Mouse (Mus musculus): Measurements from ENCODE around the gene Ccm2.

Gene Ccm2

DNA sequence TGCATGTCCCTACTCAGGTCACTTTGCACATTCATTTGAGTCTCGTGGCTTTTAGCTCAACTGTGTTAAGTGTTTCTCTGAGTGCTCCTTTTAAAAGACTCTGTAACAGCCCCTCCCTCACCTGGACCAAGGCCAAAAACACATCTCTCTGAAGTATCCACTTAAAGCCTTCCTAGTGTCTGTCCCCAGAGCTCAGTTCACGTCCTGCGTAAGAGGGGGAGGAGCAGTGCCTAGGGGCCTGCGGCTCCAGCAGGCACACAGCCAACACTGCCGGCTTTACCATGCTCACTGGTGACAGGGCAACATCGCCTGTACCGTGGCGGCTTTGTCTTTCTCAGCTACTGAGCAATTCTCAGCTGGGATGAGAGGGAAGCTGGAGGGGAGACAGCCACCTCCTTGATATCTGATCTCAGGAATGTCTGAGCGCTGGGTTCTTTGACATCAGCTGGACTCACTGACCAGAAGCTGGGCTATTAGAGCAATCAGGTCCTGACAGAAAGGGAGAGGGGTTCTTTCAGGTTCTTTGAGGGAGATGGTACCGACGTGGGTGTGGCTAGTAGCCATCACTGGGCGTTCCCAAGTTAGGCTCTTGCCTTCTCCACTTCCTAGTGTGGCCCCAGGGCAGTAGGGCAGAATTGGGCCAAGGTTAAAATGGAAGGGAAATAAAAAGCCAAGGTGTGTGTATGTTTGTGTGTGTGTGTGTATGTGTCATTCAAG, 57.4 kb downstream of the Ccm2 start:
- no peak for DNase-seq (ENCODE audit: low read depth)

DNA sequence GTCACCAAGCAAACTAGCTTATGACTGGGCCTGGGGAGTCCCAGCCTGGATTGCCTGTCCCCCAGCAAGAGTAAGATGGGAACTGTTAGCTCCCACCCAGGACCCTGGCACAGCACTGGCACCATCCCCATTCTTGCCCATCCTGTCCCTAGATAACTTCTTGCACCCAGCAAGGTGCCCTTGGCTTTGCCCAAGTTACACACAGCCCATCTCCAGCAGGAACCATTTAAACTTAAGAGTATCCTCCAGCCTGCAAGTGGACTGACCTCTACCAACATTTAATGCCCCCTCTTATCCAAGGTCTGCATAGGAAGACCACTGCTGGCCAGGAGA, 57.9 kb downstream of the Ccm2 start:
- DNase-seq (ENCODE audit: low read depth): no peak

DNA sequence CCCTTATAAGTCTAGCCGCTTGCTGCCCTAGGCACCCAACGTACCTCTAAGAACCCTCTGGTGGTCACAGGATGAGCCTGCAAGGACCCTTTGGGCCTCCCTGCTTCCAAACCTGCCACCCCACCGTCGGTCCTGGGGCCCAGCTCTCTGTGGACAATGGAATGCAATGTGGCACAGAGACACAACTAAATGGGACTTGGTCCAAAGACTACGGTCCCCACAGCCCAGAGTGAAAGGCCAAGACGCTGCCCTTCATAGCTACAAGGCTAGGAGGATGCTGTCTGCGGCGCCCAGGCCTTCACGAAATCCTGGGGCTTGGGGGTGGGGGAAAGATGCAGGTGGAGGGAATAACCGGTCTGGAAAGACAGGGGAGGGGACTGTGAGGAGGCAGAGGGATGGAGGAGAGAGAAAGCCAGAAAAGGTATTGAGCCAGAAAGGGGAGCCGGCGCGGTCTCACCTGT, 58.4 kb downstream of the Ccm2 start:
- peak; percentile 28 for DNase-seq (ENCODE audit: low read depth)

DNA sequence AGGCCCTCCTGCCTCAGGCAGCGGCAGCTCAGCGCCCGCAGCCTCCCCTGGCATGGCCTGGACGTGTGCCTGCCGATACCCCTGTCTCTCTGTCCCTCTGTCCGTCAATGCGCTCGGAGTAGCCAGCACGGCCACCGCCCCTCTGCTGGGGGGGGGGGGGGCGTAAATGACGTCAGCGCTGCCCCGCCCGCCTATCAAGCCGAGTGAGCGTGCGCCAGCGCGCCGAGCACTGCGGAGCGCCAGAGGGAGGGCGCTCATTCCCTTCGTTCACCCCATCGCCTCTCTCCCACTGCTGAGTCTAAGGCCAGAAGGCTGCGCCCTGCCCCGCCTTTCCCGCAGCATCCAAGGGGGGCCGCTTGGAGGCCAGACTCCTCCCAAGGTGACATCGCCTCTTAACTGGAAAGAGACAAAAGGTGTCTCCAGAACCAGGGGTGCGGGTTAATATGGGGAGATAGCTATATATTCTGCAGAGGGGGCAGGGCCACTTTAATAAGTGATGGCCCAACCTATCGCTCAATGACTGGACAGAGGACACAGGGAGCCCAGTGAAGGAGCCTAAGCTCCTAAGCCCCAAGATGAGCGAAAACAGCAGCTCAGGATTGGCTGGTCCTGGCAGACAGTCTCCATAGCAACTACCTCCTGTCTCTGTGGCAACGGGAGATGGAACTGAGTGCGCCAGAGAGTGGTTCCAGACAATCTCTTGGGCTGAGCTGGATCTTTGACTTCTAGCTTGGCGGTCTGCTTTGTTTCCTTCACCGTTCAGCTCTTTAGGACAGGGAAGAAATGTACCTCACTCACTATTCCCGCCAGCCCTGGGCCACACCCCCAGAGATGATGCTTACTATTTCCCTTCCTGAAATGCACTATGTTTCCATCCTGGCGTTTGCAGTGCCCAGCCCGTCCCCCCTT, 59.1 kb downstream of the Ccm2 start, which contains the start of gene Nacad:
Gene Nacad, minus strand, starts transcription at position 563 of the 909 bp plus-strand sequence.
- peak; percentile 57 for DNase-seq (ENCODE audit: low read depth)

GRCm38 (mm10) chr11:6615250-6616205, 68.8 kb downstream of the Ccm2 start:
- DNase-seq (ENCODE audit: low read depth): no peak

DNA sequence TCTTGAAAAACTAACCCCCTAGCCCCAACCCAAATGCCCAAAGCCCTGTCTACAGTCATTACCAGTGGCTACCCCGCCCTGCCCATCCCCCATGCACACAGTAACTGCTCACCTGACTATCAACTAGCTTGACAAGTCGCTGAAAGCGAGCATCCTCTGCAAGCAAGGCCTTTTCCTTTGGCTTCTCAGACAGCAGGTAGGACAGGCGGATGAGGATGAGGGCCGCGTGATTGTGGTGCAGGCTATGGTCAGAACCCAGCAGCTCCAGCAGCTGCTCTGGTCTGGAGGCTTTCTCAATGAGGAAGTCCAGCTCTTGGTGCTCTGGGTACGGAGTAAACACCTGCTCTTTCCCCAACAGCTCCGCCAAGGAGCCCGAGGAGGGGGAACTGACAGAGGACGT, 77.0 kb downstream of the Ccm2 start:
- DNase-seq (ENCODE audit: low read depth): no peak

GRCm38 (mm10) chr11:6624619-6625382, 78.1 kb downstream of the Ccm2 start:
- DNase-seq (ENCODE audit: low read depth): no peak

- peak; percentile 99 for DNase-seq (ENCODE audit: low read depth)
Observed at GRCm38 (mm10) chr11:6625478-6626387, 79.0 kb downstream of the Ccm2 start, which contains the start of gene Tbrg4. Gene Tbrg4, minus strand, starts transcription at chr11:6626067.

DNA sequence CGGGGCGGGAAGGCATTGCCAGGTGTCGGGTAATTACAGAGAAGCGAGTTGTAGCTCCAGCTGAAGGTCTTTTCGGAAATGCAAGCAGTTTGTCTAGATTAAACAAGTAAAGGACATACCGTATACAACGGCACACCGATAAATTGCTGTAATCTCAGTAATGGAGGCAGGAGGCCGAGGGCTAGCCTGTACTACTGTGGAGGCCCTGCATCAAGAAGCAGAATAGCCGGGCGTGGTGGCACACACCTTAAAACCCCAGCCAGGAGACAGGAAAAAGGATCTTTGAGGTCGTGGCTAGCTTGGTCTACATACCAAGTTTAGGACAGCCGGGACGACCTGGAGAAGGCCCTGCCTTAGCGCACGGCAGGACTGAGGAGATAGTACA, 79.7 kb downstream of the Ccm2 start:
- no peak for DNase-seq (ENCODE audit: low read depth)

GRCm38 (mm10) chr11:6627731-6628130, 81.0 kb downstream of the Ccm2 start:
- no peak for DNase-seq (ENCODE audit: low read depth)

DNA sequence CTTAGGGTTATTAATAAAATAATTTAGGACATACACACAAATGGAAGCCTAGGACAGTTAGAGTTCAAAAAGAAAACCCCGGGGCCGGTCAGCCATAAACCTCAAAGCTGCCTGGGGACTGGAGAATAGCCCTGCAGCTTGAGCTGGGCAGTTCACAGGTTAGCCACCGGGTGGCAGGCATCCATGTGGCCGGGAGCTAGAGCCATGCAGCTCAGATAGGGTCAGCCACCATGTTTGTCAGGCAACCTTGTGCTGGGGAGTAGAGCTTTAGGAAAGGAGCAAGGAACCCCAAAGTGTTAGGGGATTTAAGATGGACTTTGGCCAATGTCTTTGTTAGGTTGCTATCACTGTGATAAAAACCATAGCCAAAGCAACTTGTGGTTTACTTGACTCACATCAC, 81.9 kb downstream of the Ccm2 start:
- peak; percentile 77 for DNase-seq (ENCODE audit: low read depth)

DNA sequence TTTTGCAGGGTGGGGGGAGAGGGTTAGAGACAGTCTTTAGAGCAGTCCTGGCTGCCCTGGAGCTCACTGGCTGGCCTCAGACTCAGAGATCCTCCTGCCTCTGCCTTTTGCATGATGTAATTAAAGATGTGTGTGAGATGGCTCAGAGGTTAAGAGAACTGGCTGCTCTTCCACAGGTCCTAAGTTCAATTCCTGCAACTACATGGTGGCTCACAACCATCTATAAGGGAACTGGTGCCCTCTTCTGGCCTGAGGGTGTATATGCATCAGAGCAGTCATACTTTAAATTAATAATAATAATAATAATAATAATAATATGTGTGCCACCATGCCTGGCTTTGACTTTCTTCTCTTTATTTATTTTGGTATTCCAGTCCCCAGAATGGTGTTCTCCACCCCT, 83.0 kb downstream of the Ccm2 start:
- peak; percentile 66 for DNase-seq (ENCODE audit: low read depth)

GRCm38 (mm10) chr11:6636150-6636549, 89.5 kb downstream of the Ccm2 start:
- peak; percentile 10 for DNase-seq (ENCODE audit: low read depth)

- no peak for DNase-seq (ENCODE audit: low read depth)
Observed at GRCm38 (mm10) chr11:6638537-6638936, 91.8 kb downstream of the Ccm2 start, which contains the start of gene Wap. Gene Wap, minus strand, starts transcription at chr11:6638637.

DNA sequence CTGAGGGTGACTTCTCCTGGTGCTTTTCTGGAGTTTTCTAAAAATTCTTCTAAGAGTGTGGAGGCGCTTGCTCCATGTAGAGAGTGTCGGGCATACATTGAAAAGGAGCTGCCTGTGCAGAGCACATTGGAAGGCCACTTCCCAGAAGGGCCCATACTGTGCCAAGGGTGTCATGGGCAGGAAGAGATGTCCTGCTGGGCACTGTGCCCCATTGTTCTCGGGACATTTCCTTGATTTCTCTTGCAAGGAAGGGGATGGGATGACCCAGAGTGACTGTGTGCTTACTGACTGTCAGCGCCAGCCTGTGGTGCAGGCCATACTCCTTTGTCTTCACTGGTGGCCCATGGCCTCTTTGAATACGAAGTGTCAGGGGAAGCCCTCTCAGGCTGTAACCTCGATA, 92.4 kb downstream of the Ccm2 start:
- DNase-seq (ENCODE audit: low read depth): no peak

- DNase-seq (ENCODE audit: low read depth): no peak
Observed at GRCm38 (mm10) chr11:6644566-6644965, 97.9 kb downstream of the Ccm2 start.

Measured in NIH3T3 (cell line).